Mouse (Mus musculus): ENCODE measurements at regions not wholly inside any gene's neighbourhood (a gene's known extent, or its start where the extent isn't known, plus 50 kb on each side); places are given as distances from the start of the nearest gene placed in this dataset.

DNA sequence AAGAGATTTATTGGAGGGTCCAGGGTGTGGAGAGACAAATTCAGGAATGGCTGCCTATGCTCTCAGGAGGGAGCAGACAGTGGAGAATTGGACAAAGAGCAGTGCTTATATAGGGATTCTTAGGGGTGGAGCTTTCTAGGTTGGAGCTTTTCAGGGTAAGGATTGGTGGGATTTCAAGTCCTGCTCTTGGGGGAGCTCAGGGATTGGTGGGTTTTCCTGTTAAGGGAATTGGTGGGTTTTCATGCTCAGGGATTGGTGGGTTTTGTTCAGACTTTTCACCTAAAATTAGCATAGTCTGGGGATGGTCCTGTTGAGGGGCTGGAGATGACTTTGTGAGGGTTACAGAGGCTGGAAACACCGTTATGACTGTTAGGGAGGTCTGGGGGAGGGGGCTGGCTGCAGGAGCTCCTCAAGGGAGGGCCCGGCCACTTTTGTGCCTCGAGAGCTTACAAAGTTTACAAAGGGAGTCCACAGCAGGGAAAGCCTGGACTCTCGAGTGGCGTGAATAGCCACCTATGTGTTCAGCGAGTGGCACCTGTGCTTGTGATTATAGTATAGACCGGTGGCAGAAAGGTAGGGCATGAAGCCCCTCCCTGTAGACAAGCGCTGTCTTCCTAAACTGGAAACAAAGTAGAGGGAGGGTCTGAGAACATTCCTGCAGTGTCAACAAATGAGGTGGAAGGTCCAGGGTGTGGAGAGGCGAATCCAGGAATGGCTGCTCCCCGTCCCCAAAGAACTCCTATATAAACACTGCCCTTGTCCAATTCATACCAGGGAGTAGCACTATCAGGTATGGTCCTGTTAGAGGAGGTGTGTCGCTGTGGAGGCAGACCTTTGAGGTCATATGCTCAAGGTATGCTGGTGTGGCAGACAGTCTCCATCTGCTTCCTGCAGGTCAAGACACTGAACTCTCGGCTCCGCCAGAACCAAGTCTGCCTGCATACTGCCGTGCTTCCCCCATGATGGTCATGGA, 278.1 kb upstream of the Zfp64 start:
- Histone ChIP-seq H3K27me3 (replicated peaks; ENCODE audit: control insufficient read depth, insufficient read depth, low read length) (no peaks in the 10 kb centered on the region), H3K4me3 (ENCODE audit: low read depth, low read length) (no peak overlapping the region), H3K36me3 (ENCODE audit: control insufficient read depth, insufficient read depth, low read length) (no peaks in the 10 kb centered on the region), H3K4me2 (ENCODE audit: low read length) (no peak overlapping the region), H3K4me1 (replicated peaks; ENCODE audit: control insufficient read depth, insufficient read depth, low read length) (peaks cover 12% of the 10 kb centered on the region; the same call in 1 of the 2 replicates), H3K9me3 (ENCODE audit: control insufficient read depth, low read length) (0 out of 2 replicates have a peak, but pooled peaks cover 2% of the 10 kb centered on the region), H3K9ac (ENCODE audit: low read length) (no peak overlapping the region), H3K27ac (ENCODE audit: low read depth) (no peak overlapping the region; the same call in 1 of the 2 replicates)
- ATAC-seq (replicated peaks; ENCODE audit: low FRiP score, low TSS enrichment, low read depth) (no peak), DNase-seq (ENCODE audit: low spot score) (no peak)
- 79% methylated on average over 14 of the region's 14 CpGs for WGBS

DNA sequence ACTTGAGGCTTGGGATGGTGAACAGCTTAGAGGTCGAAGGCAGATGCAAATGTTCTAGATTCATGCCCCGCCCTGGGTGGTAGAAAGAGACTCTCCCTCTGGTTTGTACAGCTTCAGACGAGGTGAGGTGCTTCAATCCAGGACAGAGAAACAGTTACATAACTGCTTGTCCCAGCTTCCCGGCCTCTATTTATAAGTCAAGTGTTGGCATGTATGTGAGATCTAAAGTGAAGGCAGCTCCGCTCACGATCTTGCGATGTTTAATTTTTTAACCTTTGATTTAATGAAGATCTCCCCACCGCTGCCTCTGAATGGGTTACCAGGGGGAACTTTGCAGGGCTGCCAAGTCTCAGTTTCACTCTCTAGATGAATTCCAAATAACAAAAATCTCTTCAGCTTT, 266.9 kb upstream of the Zfp64 start:
- no peaks in the 10 kb centered on the region for H3K27me3 ChIP-seq (replicated peaks; ENCODE audit: control insufficient read depth, insufficient read depth, low read length)
- 69% methylated on average over 8 of the region's 8 CpGs for WGBS
- no peak overlapping the region for H3K4me2 ChIP-seq (ENCODE audit: low read length)
- DNase-seq (ENCODE audit: low spot score): no peak
- no peak overlapping the region for H3K4me3 ChIP-seq (ENCODE audit: low read depth, low read length)
- H3K27ac ChIP-seq (ENCODE audit: low read depth): no peak overlapping the region
- no peak for ATAC-seq (replicated peaks; ENCODE audit: low FRiP score, low TSS enrichment, low read depth)
- H3K9ac ChIP-seq (ENCODE audit: low read length): no peak overlapping the region
- no peaks in the 10 kb centered on the region for H3K4me1 ChIP-seq (replicated peaks; ENCODE audit: control insufficient read depth, insufficient read depth, low read length)
- no peaks in the 10 kb centered on the region for H3K36me3 ChIP-seq (ENCODE audit: control insufficient read depth, insufficient read depth, low read length)
- H3K9me3 ChIP-seq (ENCODE audit: control insufficient read depth, low read length): no peaks in the 10 kb centered on the region

GRCm38 (mm10) chr2:169221141-169221540, 265.8 kb upstream of the Zfp64 start:
- ATAC-seq (replicated peaks; ENCODE audit: low FRiP score, low TSS enrichment, low read depth): no peak
- WGBS: 70% methylated on average over 7 of the region's 7 CpGs

DNA sequence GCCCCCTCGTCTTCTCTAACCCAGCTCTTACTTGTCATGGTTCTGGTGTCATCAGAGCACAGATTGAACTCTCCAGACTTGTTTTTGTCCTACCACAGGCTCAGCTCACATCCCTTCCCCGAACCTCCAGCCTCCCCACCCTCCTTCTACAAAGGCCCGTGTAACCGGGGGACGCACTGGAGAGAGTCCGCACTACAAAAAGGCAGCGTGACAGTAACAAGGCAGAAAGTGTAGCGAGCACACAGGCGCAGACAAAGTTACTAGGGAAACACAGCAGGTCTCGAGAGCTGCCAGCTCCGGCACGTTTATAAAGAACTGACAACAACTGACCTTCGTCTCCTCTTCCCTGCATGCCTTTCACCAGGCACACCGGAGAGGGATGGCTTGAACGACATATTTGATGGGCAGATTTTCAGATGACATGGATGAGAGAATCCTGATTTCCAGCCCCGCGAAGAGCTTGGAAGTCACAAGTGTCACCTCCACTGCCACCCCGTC, 260.2 kb upstream of the Zfp64 start:
- WGBS: 72% methylated on average over 18 of the region's 18 CpGs
- ATAC-seq (replicated peaks; ENCODE audit: low FRiP score, low TSS enrichment, low read depth) (no peak), DNase-seq (ENCODE audit: low spot score) (no peak)
- Histone ChIP-seq H3K9ac (ENCODE audit: low read length) (no peak overlapping the region), H3K27me3 (replicated peaks; ENCODE audit: control insufficient read depth, insufficient read depth, low read length) (no peaks in the 10 kb centered on the region), H3K4me3 (ENCODE audit: low read depth, low read length) (no peak overlapping the region), H3K27ac (ENCODE audit: low read depth) (no peak overlapping the region), H3K9me3 (ENCODE audit: control insufficient read depth, low read length) (no peaks in the 10 kb centered on the region), H3K4me1 (replicated peaks; ENCODE audit: control insufficient read depth, insufficient read depth, low read length) (peaks cover 6% of the 10 kb centered on the region; the same call in 1 of the 2 replicates), H3K36me3 (ENCODE audit: control insufficient read depth, insufficient read depth, low read length) (no peaks in the 10 kb centered on the region), H3K4me2 (ENCODE audit: low read length) (no peak overlapping the region)

More at GRCm38 (mm10) chr2:169221141-169221540, 265.8 kb upstream of the Zfp64 start:
- Histone ChIP-seq H3K27ac (ENCODE audit: low read depth) (no peak overlapping the region), H3K36me3 (ENCODE audit: control insufficient read depth, insufficient read depth, low read length) (no peaks in the 10 kb centered on the region), H3K9me3 (ENCODE audit: control insufficient read depth, low read length) (no peaks in the 10 kb centered on the region), H3K9ac (ENCODE audit: low read length) (no peak overlapping the region), H3K27me3 (replicated peaks; ENCODE audit: control insufficient read depth, insufficient read depth, low read length) (no peaks in the 10 kb centered on the region), H3K4me1 (replicated peaks; ENCODE audit: control insufficient read depth, insufficient read depth, low read length) (no peaks in the 10 kb centered on the region), H3K4me3 (ENCODE audit: low read depth, low read length) (no peak overlapping the region), H3K4me2 (ENCODE audit: low read length) (no peak overlapping the region)
- DNase-seq (ENCODE audit: low spot score): no peak

DNA sequence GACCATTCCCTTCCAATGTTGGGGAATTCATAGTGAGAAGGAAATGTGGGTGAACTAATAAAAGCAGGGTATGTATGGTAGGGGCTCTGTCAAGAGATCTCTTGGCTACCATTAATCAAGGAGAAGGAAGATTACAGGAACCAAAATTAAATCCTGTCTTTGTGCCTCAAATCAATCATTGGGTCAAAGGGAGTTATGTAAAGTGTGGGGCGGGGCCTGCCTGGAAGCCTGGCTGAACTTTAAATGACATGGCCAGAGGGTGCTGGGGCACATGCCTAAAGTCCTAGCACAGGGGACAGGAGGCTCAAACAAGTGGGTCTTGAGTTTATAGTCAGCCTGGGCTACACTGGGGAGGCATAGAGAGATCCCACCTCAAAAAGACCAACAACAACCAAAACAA, 259.0 kb upstream of the Zfp64 start:
- Histone ChIP-seq H3K36me3 (ENCODE audit: control insufficient read depth, insufficient read depth, low read length) (no peaks in the 10 kb centered on the region), H3K9me3 (ENCODE audit: control insufficient read depth, low read length) (no peaks in the 10 kb centered on the region), H3K4me3 (ENCODE audit: low read depth, low read length) (no peak overlapping the region), H3K4me1 (replicated peaks; ENCODE audit: control insufficient read depth, insufficient read depth, low read length) (peaks cover 6% of the 10 kb centered on the region; the same call in 1 of the 2 replicates), H3K9ac (ENCODE audit: low read length) (no peak overlapping the region), H3K27me3 (replicated peaks; ENCODE audit: control insufficient read depth, insufficient read depth, low read length) (no peaks in the 10 kb centered on the region), H3K27ac (ENCODE audit: low read depth) (no peak overlapping the region), H3K4me2 (ENCODE audit: low read length) (no peak overlapping the region)
- DNase-seq (ENCODE audit: low spot score) (no peak), ATAC-seq (replicated peaks; ENCODE audit: low FRiP score, low TSS enrichment, low read depth) (no peak)
- WGBS: 79% methylated on average over 1 of the region's 1 CpGs

GRCm38 (mm10) chr2:169213314-169213713, 257.9 kb upstream of the Zfp64 start:
- H3K4me2 ChIP-seq (ENCODE audit: low read length): no peak overlapping the region
- no peak overlapping the region for H3K27ac ChIP-seq (ENCODE audit: low read depth)
- no peaks in the 10 kb centered on the region for H3K9me3 ChIP-seq (ENCODE audit: control insufficient read depth, low read length)
- WGBS: 56% methylated on average over 10 of the region's 10 CpGs
- H3K9ac ChIP-seq (ENCODE audit: low read length): no peak overlapping the region
- ATAC-seq (replicated peaks; ENCODE audit: low FRiP score, low TSS enrichment, low read depth) (no peak), DNase-seq (ENCODE audit: low spot score) (no peak)
- H3K27me3 ChIP-seq (replicated peaks; ENCODE audit: control insufficient read depth, insufficient read depth, low read length): no peaks in the 10 kb centered on the region
- no peaks in the 10 kb centered on the region for H3K36me3 ChIP-seq (ENCODE audit: control insufficient read depth, insufficient read depth, low read length)
- no peak overlapping the region for H3K4me3 ChIP-seq (ENCODE audit: low read depth, low read length)
- peaks cover 6% of the 10 kb centered on the region; the same call in 1 of the 2 replicates for H3K4me1 ChIP-seq (replicated peaks; ENCODE audit: control insufficient read depth, insufficient read depth, low read length)

- no peaks in the 10 kb centered on the region for H3K27me3 ChIP-seq (replicated peaks; ENCODE audit: control insufficient read depth, insufficient read depth, low read length)
- no peaks in the 10 kb centered on the region for H3K36me3 ChIP-seq (ENCODE audit: control insufficient read depth, insufficient read depth, low read length)
- WGBS: 17% methylated on average over 3 of the region's 3 CpGs
- H3K9ac ChIP-seq (ENCODE audit: low read length): no peak overlapping the region
- H3K4me1 ChIP-seq (replicated peaks; ENCODE audit: control insufficient read depth, insufficient read depth, low read length): peaks cover 6% of the 10 kb centered on the region; the same call in 1 of the 2 replicates
- no peaks in the 10 kb centered on the region for H3K9me3 ChIP-seq (ENCODE audit: control insufficient read depth, low read length)
- DNase-seq (ENCODE audit: low spot score): no peak
- no peak overlapping the region for H3K27ac ChIP-seq (ENCODE audit: low read depth)
- no peak overlapping the region for H3K4me3 ChIP-seq (ENCODE audit: low read depth, low read length)
- ATAC-seq (replicated peaks; ENCODE audit: low FRiP score, low TSS enrichment, low read depth): no peak
- no peak overlapping the region for H3K4me2 ChIP-seq (ENCODE audit: low read length)
Measured at GRCm38 (mm10) chr2:169212676-169213257, 257.4 kb upstream of the Zfp64 start.

DNA sequence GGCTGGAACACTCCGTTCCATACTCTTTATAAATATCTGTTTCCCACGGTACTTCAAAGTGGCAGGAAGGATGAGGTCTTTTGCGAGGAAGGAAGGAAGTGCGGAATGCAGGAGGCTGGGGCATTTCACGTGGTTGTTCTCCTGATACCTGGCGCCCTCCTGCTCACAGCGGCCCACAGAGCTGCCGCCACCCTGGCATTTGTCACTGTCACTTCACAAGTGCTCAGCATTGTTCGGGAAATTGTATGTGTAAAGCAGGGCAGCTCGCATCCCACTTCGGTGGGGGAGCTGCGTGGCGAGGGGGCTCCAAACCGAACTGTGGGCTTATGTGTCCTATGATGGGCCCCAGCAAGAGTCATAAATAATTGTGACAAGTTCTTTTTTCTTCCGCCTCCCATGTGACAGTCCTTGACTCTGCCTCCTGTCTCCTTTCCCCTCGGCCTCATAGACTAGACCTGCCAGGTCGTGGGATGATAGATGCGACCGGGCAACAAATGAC, 248.9 kb upstream of the Zfp64 start:
- DNase-seq (ENCODE audit: low spot score): peak; percentile 59
- WGBS: 32% methylated on average over 19 of the region's 19 CpGs
- H3K36me3 ChIP-seq (ENCODE audit: control insufficient read depth, insufficient read depth, low read length): no peaks in the 10 kb centered on the region
- H3K27me3 ChIP-seq (replicated peaks; ENCODE audit: control insufficient read depth, insufficient read depth, low read length): no peaks in the 10 kb centered on the region
- ATAC-seq (replicated peaks; ENCODE audit: low FRiP score, low TSS enrichment, low read depth): no peak
- H3K4me3 ChIP-seq (ENCODE audit: low read depth, low read length): no peak overlapping the region
- no peak overlapping the region for H3K9ac ChIP-seq (ENCODE audit: low read length)
- no peak overlapping the region for H3K27ac ChIP-seq (ENCODE audit: low read depth)
- no peaks in the 10 kb centered on the region for H3K9me3 ChIP-seq (ENCODE audit: control insufficient read depth, low read length)
- peak overlapping the region; percentile 14 for H3K4me2 ChIP-seq (ENCODE audit: low read length)
- H3K4me1 ChIP-seq (replicated peaks; ENCODE audit: control insufficient read depth, insufficient read depth, low read length): peaks cover 9% of the 10 kb centered on the region; the same call in 1 of the 2 replicates

All from intestine, embryonic 14.5 days (tissue).